Mouse (Mus musculus) c-Kit-positive CD71-positive TER-119-positive erythroid progenitor cells, embryonic 14.5 days (primary cell): ENCODE data around the gene Ccnyl1.
"Not testable (repeated sequence)": the region's sequence is repeated elsewhere in the genome, so short reads cannot be mapped to it uniquely, and the experiment has no call there.

Source experiments
- DNase-seq: peaks from one replicate; pipeline ENCODE4 v3.0.0-alpha.2; 2013; ENCODE audit warnings: low spot score

The Ccnyl1 gene

GRCm38 (mm10) chr1:64690213-64691013 lies at the start of gene Ccnyl1:
Ccnyl1 (plus strand) TSS chr1:64690455.
- DNase-seq, result peak; percentile 98

GRCm38 (mm10) chr1:64641069-64641468 lies 49.2 kb upstream of the Ccnyl1 start:
- DNase-seq, result no peak

- DNase-seq, result not testable (repeated sequence)
These were observed 47.7 kb upstream of the Ccnyl1 start for GRCm38 (mm10) chr1:64642541-64642940.

- no peak for DNase-seq
These were observed 45.7 kb upstream of the Ccnyl1 start for GRCm38 (mm10) chr1:64644513-64644912.

- no peak for DNase-seq
These were observed 40.7 kb upstream of the Ccnyl1 start for GRCm38 (mm10) chr1:64649362-64650124.

GRCm38 (mm10) chr1:64653701-64654100 lies 36.6 kb upstream of the Ccnyl1 start:
- DNase-seq, result no peak

GRCm38 (mm10) chr1:64655415-64655814 lies 34.8 kb upstream of the Ccnyl1 start:
- no peak for DNase-seq

GRCm38 (mm10) chr1:64656423-64657129 lies 33.7 kb upstream of the Ccnyl1 start:
- DNase-seq, result no peak

GRCm38 (mm10) chr1:64658876-64659275 lies 31.4 kb upstream of the Ccnyl1 start:
- DNase-seq, result no peak

- DNase-seq, result no peak
These were observed 23.1 kb upstream of the Ccnyl1 start for GRCm38 (mm10) chr1:64667111-64667633.

GRCm38 (mm10) chr1:64669451-64669850 lies 20.8 kb upstream of the Ccnyl1 start:
- no peak for DNase-seq

GRCm38 (mm10) chr1:64673931-64674330 lies 16.3 kb upstream of the Ccnyl1 start:
- DNase-seq, result no peak

- DNase-seq, result no peak
These were observed 14.0 kb upstream of the Ccnyl1 start for GRCm38 (mm10) chr1:64676060-64676839.

GRCm38 (mm10) chr1:64681499-64681898 lies 8.8 kb upstream of the Ccnyl1 start:
- no peak for DNase-seq

- no peak for DNase-seq
These were observed 7.2 kb upstream of the Ccnyl1 start for GRCm38 (mm10) chr1:64683039-64683438.

GRCm38 (mm10) chr1:64684440-64684839 lies 5.8 kb upstream of the Ccnyl1 start:
- no peak for DNase-seq

- no peak for DNase-seq
These were observed 2.2 kb upstream of the Ccnyl1 start for GRCm38 (mm10) chr1:64688046-64688445.

GRCm38 (mm10) chr1:64689561-64690212 lies 568 bp upstream of the Ccnyl1 start:
- no peak for DNase-seq

GRCm38 (mm10) chr1:64691121-64691551 lies 881 bp downstream of the Ccnyl1 start:
- DNase-seq, result no peak

- no peak for DNase-seq
These were observed 1.3 kb downstream of the Ccnyl1 start for GRCm38 (mm10) chr1:64691581-64691980.

- DNase-seq, result no peak
These were observed 4.9 kb downstream of the Ccnyl1 start for GRCm38 (mm10) chr1:64695156-64695555.
